Mouse (Mus musculus) hindbrain, postnatal 0 days (tissue): ENCODE data around the gene Gm9507. TPM values are rescaled to one million over a fixed set of nuclear protein-coding genes. Genes with fewer than 3 reads are reported as not detected.

Source experiments
- ATAC-seq: fragments of 200-750 bp; cut with Nextera tagmentation; 2 replicates; pipeline ENCODE4 v1.8.0; 2017; ENCODE audit warnings: mild to moderate bottlenecking, moderate TSS enrichment, moderate library complexity
- DNase-seq: peaks from one replicate; pipeline ENCODE4 v3.0.0-alpha.2; 2015; ENCODE audit warnings: low spot score
- H3K27ac ChIP-seq: fragments of 300-500 bp; sonication (generic); 2 replicates; pipeline ENCODE4 v1.5.1; 2014; ENCODE audit warnings: mild to moderate bottlenecking
- H3K27me3 ChIP-seq: fragments of 300-500 bp; sonication (generic); 2 replicates; pipeline ENCODE4 v1.6.1; 2014; ENCODE audit warnings: low read length, mixed read lengths; ENCODE audit not compliant: insufficient read depth
- H3K36me3 ChIP-seq: fragments of 300-500 bp; sonication (generic); 2 replicates; pipeline ENCODE4 v1.6.1; 2014; ENCODE audit warnings: low read length, mixed read lengths; ENCODE audit not compliant: insufficient read depth
- H3K4me1 ChIP-seq: fragments of 300-500 bp; sonication (generic); 2 replicates; pipeline ENCODE4 v1.6.1; 2014; ENCODE audit warnings: antibody characterized with exemption, low read length, mixed read lengths; ENCODE audit not compliant: insufficient read depth
- H3K4me2 ChIP-seq: fragments of 300-500 bp; sonication (generic); 2 replicates; pipeline ENCODE4 v1.6.1; 2014; ENCODE audit warnings: low read depth, mild to moderate bottlenecking, low read length, moderate library complexity, mixed read lengths
- H3K4me3 ChIP-seq: fragments of 300-500 bp; sonication (generic); 2 replicates; pipeline ENCODE4 v1.5.1; 2014; ENCODE audit warnings: low read length
- H3K9ac ChIP-seq: fragments of 300-500 bp; sonication (generic); replicated peaks from 2 replicates; pipeline ENCODE4 v1.6.1; 2014; ENCODE audit warnings: mild to moderate bottlenecking, low read length, moderate library complexity, mixed read lengths
- H3K9me3 ChIP-seq: fragments of 300-500 bp; sonication (generic); 2 replicates; pipeline ENCODE4 v1.6.1; 2016; ENCODE audit warnings: low read length, mixed read lengths
- CTCF ChIP-seq: IDR thresholded peaks from 2 replicates; pipeline ENCODE4 v1.5.1; 2016; ENCODE audit warnings: antibody characterized with exemption, control low read depth, low read depth
- WGBS: fragments of 180-500 bp; shearing (Covaris S2); extraction: QIAGEN DNeasy Blood & Tissue Kit; methylation state at CpG from one replicate; pipeline ENCODE4 v1.1.7; 2014; 5-methylcytosine and 5-hydroxymethylcytosine counted together
- polyA plus RNA-seq: library from polyadenylated mRNA; unstranded; fragments of >200 nt; fragmentation: Nextera tagmentation; extraction: Ambion mirVana; gene quantifications from 2 replicates; pipeline ENCODE4 v1.2.1, GENCODE M21; 2015
- total RNA-seq: library from RNA; depleted of rRNA; stranded (reverse); fragments of >200 nt; gene quantifications from 2 replicates; pipeline ENCODE4 v1.2.3, GENCODE M21; 2014; rRNA removed

Gm9507 gene
- total and polyA plus RNA-seq, 2 experiments from 2014 or later: not detected

GRCm38 (mm10) chr10:77769727-77770126 is 41.9 kb downstream of the Gm9507 start:
- Histone ChIP-seq H3K4me2 (no peak overlapping the region), H3K27ac (no peak overlapping the region), H3K27me3 (no peaks in the 10 kb centered on the region), H3K4me3 (no peak overlapping the region), H3K36me3 (no peaks in the 10 kb centered on the region), H3K9ac (no peak overlapping the region), H3K4me1 (no peaks in the 10 kb centered on the region), H3K9me3 (no peaks in the 10 kb centered on the region)
- no peak for TF ChIP-seq CTCF
- no peak for ATAC-seq
- WGBS: 85% methylated on average over 1 of the region's 1 CpGs
- no peak for DNase-seq

Other genes starting within 250 kb of the Gm9507 start
Only the 30 nearest of the 33 such genes appear.
- 217 and 218 TPM in 2 replicates for gene Sumo3, start 205.7 kb downstream of the Gm9507 start, total RNA-seq
- gene Sumo3, start 205.7 kb downstream of the Gm9507 start, polyA plus RNA-seq: 330 and 348 TPM in 2 replicates
- 4.0 TPM in 1 of 2 replicates, not detected in the other for gene Gm49325, start 205.6 kb downstream of the Gm9507 start, total RNA-seq
- gene Gm49325, start 205.6 kb downstream of the Gm9507 start, polyA plus RNA-seq: 11.1 and 12.8 TPM in 2 replicates
- 45.1 and 48.3 TPM in 2 replicates for gene Ube2g2, start 189.6 kb downstream of the Gm9507 start, total RNA-seq
- 65.8 and 73.8 TPM in 2 replicates for gene Ube2g2, start 189.6 kb downstream of the Gm9507 start, polyA plus RNA-seq
- gene Tspear, start 125.3 kb downstream of the Gm9507 start, total RNA-seq: 0.42 and 4.4 TPM in 2 replicates
- gene Tspear, start 125.3 kb downstream of the Gm9507 start, polyA plus RNA-seq: 0.93 and 1.3 TPM in 2 replicates
- not detected in 2 replicates for gene Gm19402, start 121.1 kb downstream of the Gm9507 start, total RNA-seq
- not detected in 2 replicates for gene Gm19402, start 121.1 kb downstream of the Gm9507 start, polyA plus RNA-seq
- gene Gm9508, start 114.6 kb downstream of the Gm9507 start, total RNA-seq: not detected in 2 replicates
- not detected in 2 replicates for gene Gm9508, start 114.6 kb downstream of the Gm9507 start, polyA plus RNA-seq
- not detected in 2 replicates for gene Gm10272, start 105.2 kb downstream of the Gm9507 start, total RNA-seq
- not detected in 2 replicates for gene Gm10272, start 105.2 kb downstream of the Gm9507 start, polyA plus RNA-seq
- not detected in 2 replicates for gene Gm10024, start 100.4 kb downstream of the Gm9507 start, total RNA-seq
- not detected in 2 replicates for gene Gm10024, start 100.4 kb downstream of the Gm9507 start, polyA plus RNA-seq
- gene Gm10142, start 96.0 kb downstream of the Gm9507 start, total RNA-seq: not detected in 2 replicates
- gene Gm10142, start 96.0 kb downstream of the Gm9507 start, polyA plus RNA-seq: not detected in 2 replicates
- not detected in 2 replicates for gene Krtap12-1, start 91.2 kb downstream of the Gm9507 start, total RNA-seq
- gene Krtap12-1, start 91.2 kb downstream of the Gm9507 start, polyA plus RNA-seq: not detected in 2 replicates
- gene Gm10100, start 85.4 kb downstream of the Gm9507 start, total RNA-seq: not detected in 2 replicates
- gene Gm10100, start 85.4 kb downstream of the Gm9507 start, polyA plus RNA-seq: not detected in 2 replicates
- gene Gm18596, start 69.2 kb downstream of the Gm9507 start, total RNA-seq: not detected in 2 replicates
- not detected in 2 replicates for gene Gm18596, start 69.2 kb downstream of the Gm9507 start, polyA plus RNA-seq
- gene Gm9736, start 60.5 kb downstream of the Gm9507 start, total RNA-seq: not detected in 2 replicates
- not detected in 2 replicates for gene Gm9736, start 60.5 kb downstream of the Gm9507 start, polyA plus RNA-seq
- not detected in 2 replicates for gene Gm3233, start 52.2 kb downstream of the Gm9507 start, total RNA-seq
- gene Gm3233, start 52.2 kb downstream of the Gm9507 start, polyA plus RNA-seq: not detected in 2 replicates
- gene Gm3238, start 40.5 kb downstream of the Gm9507 start, total RNA-seq: not detected in 2 replicates
- not detected in 2 replicates for gene Gm3238, start 40.5 kb downstream of the Gm9507 start, polyA plus RNA-seq
- not detected in 2 replicates for gene Gm7138, start 34.9 kb downstream of the Gm9507 start, total RNA-seq
- gene Gm7138, start 34.9 kb downstream of the Gm9507 start, polyA plus RNA-seq: not detected in 2 replicates
- not detected in 2 replicates for gene Gm3250, start 29.3 kb downstream of the Gm9507 start, total RNA-seq
- not detected in 2 replicates for gene Gm3250, start 29.3 kb downstream of the Gm9507 start, polyA plus RNA-seq
- gene Gm7137, start 23.6 kb downstream of the Gm9507 start, total RNA-seq: not detected in 2 replicates
- not detected in 2 replicates for gene Gm7137, start 23.6 kb downstream of the Gm9507 start, polyA plus RNA-seq
- gene Gm9639, start 16.8 kb downstream of the Gm9507 start, total RNA-seq: not detected in 2 replicates
- not detected in 2 replicates for gene Gm9639, start 16.8 kb downstream of the Gm9507 start, polyA plus RNA-seq
- gene Gm19668, start 12.7 kb downstream of the Gm9507 start, total RNA-seq: not detected in 2 replicates
- gene Gm19668, start 12.7 kb downstream of the Gm9507 start, polyA plus RNA-seq: not detected in 2 replicates
- gene Gm2696, start 2.8 kb upstream of the Gm9507 start, total RNA-seq: not detected in 2 replicates
- gene Gm2696, start 2.8 kb upstream of the Gm9507 start, polyA plus RNA-seq: not detected in 2 replicates
- not detected in 2 replicates for gene Krtap10-4, start 15.3 kb upstream of the Gm9507 start, total RNA-seq
- not detected in 2 replicates for gene Krtap10-4, start 15.3 kb upstream of the Gm9507 start, polyA plus RNA-seq
- not detected in 2 replicates for gene Krtap10-10, start 24.1 kb upstream of the Gm9507 start, total RNA-seq
- gene Krtap10-10, start 24.1 kb upstream of the Gm9507 start, polyA plus RNA-seq: not detected in 2 replicates
- gene Gm36176, start 35.0 kb upstream of the Gm9507 start, total RNA-seq: not detected in 2 replicates
- gene Gm36176, start 35.0 kb upstream of the Gm9507 start, polyA plus RNA-seq: not detected in 2 replicates
- gene Gm10318, start 41.0 kb upstream of the Gm9507 start, total RNA-seq: not detected in 2 replicates
- not detected in 2 replicates for gene Gm10318, start 41.0 kb upstream of the Gm9507 start, polyA plus RNA-seq
- gene Gm3285, start 50.1 kb upstream of the Gm9507 start, total RNA-seq: not detected in 2 replicates
- not detected in 2 replicates for gene Gm3285, start 50.1 kb upstream of the Gm9507 start, polyA plus RNA-seq
- 27.8 and 31.4 TPM in 2 replicates for gene Lrrc3, start 90.7 kb upstream of the Gm9507 start, total RNA-seq
- gene Lrrc3, start 90.7 kb upstream of the Gm9507 start, polyA plus RNA-seq: 22.1 and 24.3 TPM in 2 replicates
- 6.5 and 9.1 TPM in 2 replicates for gene Trpm2, start 158.7 kb upstream of the Gm9507 start, total RNA-seq
- 4.6 and 6.8 TPM in 2 replicates for gene Trpm2, start 158.7 kb upstream of the Gm9507 start, polyA plus RNA-seq
- 72.0 and 75.7 TPM in 2 replicates for gene 1810043G02Rik, start 166.7 kb upstream of the Gm9507 start, total RNA-seq
- gene 1810043G02Rik, start 166.7 kb upstream of the Gm9507 start, polyA plus RNA-seq: 58.5 and 60.4 TPM in 2 replicates
- 183 and 208 TPM in 2 replicates for gene Pfkl, start 198.2 kb upstream of the Gm9507 start, total RNA-seq
- gene Pfkl, start 198.2 kb upstream of the Gm9507 start, polyA plus RNA-seq: 96.5 and 101 TPM in 2 replicates